Mouse (Mus musculus): ENCODE measurements around the gene Syt17.

Syt17 gene

GRCm38 (mm10) chr7:118448134-118448967, at the start of gene Syt17:
Syt17 (minus strand) TSS chr7:118448222.
- peak; percentile 35 for DNase-seq (ENCODE audit: low read depth)

DNA sequence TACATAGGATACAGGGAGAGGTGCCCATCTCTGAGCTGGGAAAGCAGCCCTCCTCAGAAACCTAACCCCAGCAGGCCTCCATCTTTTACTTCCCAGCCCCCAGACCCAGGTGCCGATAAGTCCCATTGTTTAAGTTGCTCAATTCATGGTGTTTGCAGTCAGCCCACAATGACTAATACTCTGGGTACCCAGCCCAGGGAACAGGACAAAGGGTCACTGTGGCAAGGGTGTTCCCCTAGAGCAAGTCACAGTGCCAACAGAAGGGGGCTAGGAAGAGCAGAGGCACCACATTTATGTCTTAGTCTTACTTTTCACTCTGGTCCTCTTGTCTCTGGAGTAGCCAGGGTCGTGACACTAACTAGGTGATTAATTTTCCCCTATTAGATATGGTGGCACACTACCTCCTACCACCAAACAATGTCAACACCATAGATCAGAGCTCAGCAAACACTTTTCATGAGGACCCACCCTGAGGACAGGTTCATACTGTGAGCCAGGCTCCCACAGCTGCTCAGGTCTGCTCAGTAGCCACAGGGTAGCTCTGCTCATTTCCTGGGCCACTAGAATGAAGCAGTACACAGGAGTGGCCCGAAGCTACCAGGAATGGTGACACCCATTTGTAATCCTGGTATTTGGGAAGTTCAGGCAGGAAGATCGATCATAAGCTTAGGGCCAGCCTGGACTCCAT, 47.0 kb upstream of the Syt17 start:
- no peak for DNase-seq (ENCODE audit: low read depth)

- DNase-seq (ENCODE audit: low read depth), result no peak
Measured at GRCm38 (mm10) chr7:118493892-118494291, 45.9 kb upstream of the Syt17 start.

DNA sequence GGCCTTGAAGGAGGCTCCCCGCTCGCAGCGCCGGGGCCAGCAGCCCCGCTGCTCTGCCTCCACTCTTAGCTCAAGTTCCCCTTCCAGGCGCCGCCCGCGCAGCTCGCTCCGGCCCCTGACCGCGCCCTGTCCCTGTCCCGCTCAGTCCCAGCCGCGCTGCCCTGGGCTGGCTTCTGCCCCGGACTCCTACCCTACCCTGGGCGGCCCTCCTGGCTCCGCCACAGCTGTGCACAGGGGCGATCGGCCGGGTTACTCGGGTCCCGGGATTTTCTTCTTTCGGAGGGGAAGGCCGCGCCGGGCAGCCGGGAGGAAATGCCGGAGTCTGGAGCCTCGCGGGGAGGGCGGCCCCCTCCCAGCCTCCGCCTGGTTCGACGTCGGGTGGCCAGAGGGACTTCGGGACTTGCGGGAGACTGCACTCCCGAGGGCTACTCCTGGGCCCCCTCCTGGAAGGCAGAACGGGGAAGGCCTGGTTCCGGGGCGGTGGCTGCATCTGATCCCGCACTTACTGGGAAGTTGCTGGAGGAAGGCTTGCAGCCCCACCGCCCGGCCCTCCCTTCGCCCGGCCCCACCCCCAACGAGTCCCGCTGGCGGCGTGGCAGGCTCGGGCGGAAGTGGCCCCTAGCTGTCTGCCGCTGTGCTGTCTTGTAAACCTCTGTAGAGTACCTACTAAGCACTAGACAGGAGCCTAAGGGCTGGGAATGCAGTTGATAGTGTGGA, 43.6 kb upstream of the Syt17 start, which contains the start of gene Itpripl2:
Gene Itpripl2, minus strand, starts transcription at position 545 of the 717 bp plus-strand sequence.
- peak; percentile 41 for DNase-seq (ENCODE audit: low read depth)

- DNase-seq (ENCODE audit: low read depth), result no peak
Measured at GRCm38 (mm10) chr7:118490666-118491430, 42.8 kb upstream of the Syt17 start.

- no peak for DNase-seq (ENCODE audit: low read depth)
Measured at GRCm38 (mm10) chr7:118489706-118490665, 42.0 kb upstream of the Syt17 start.

DNA sequence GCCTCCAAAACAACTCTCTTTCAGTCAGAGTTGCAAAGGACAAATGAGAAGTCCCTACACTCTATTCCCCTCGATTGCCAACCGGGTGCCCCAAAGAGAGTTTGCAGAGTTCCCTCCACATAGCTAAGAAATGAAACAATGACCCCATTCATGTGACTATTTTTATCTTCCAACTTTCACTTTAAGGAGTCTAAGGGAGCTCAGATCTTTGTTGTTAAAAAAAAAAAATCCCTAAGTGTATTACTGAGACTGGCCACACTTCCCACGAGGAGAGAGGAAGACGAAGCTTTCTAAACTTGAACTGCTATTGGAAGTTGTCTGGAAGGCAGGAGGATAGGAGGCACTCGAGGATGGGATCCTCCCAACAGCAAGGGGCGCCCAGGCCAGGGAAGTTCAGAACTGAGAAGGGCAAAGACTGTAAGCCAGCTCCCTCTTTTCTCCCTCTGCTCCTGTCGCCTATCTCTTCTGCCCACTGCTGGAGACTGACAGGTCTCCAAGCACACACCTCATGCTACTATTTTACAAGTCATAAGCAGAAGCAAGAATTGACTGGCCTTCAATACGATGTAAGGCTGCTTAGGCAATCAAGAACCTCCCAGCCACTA, 40.1 kb upstream of the Syt17 start:
- no peak for DNase-seq (ENCODE audit: low read depth)

DNA sequence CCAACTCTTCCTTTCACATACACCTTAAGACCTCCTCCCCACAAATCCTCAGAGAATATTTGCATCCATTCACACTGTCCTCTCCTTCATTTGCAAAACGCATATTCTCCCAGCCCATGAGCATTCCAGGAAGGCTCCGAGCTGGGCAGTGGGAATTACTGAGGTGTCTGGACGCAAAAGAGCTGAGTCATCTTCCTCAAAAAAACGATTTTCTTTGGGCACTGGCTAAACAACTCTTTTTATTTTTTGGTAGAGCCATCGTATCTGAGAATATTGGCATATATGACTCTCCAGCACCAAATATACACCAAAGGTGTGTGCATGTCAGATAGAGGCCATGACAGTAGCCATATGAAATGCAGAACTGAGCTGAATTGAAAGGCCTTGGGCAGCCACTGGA, 38.9 kb upstream of the Syt17 start:
- no peak for DNase-seq (ENCODE audit: low read depth)

DNA sequence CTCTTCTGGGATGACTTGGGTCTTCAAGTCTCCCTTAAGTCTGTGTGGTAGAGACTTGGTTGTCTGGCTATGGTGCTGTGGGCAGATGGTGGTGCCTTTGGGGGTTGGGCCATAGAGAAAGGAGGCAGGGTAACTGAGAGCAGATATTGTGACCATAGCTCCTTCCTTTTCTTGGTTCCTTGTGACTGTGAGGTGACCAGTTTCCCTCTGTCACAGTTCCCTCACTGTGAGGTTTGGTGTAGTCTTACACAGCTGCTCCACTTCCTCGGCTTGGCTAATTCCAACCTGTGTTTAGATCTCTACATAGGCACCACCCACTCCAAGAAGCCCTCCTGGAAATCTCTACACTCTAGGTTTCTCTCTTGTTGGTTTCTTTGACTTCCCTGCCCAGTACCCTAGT, 36.0 kb upstream of the Syt17 start:
- DNase-seq (ENCODE audit: low read depth), result no peak

DNA sequence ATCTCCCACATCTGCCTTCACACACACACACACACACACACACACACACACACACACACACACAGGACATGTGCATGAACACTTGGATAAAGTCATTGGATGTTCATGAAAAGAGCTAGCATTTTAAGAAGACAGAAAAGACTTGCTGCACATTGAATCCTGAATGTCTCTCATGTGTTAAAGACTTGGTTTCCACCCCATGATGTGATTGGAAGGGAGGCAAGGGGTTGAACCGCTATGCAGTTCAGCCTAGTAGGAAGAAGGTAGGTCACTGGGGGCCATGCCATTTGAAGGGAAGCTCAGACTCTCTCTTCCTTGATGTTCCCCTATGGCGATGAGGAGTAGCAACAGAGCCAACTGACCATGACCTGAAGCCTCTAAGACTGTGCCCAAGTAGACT, 34.0 kb upstream of the Syt17 start:
- DNase-seq (ENCODE audit: low read depth), result no peak

GRCm38 (mm10) chr7:118481047-118481810, 33.2 kb upstream of the Syt17 start:
- DNase-seq (ENCODE audit: low read depth), result no peak

DNA sequence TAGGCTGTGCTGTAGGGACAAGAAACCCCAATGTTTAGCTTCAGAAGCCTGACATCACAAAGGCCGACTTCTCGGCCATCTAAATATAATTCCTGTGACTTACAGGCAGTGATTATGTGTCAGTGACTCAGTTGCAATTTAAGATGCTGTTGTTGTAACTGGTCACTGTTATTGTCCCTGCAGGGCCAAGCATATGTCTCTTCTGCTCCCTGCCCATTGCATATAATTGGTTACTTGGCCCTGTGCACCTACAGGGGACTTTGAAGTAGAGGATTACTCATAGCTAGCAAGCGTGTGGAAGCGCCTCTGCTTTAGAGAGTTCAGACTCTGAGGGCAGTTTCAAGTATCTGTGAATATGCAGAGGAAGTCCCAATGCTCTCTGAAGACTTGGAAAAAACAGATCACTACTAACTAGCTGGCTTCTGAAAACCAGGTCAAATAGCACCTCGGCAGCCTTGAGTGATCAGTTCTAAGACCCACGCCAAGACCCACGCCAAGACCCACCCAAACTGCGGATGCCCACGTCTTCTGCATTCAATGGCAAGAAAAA, 32.2 kb upstream of the Syt17 start:
- no peak for DNase-seq (ENCODE audit: low read depth)

GRCm38 (mm10) chr7:118478835-118479312, 30.9 kb upstream of the Syt17 start:
- no peak for DNase-seq (ENCODE audit: low read depth)

DNA sequence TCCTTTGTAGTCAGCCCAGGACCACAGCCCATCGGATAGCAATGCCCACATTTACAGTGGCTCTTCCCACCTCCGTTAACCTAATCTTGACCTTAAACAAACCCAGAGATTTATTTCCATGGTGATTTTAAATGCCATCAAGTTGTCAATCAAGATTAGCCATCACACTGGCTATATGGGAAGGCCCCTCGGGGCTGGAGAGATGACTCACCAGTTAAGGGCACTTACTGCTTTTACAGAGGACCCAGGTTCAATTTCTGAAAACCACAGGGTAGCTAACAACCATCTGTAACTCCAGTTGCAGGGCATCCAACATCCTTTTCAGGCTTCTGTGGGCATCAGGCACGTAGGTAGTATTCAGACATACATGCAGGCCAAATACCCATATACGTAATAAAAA, 28.4 kb upstream of the Syt17 start:
- no peak for DNase-seq (ENCODE audit: low read depth)

DNA sequence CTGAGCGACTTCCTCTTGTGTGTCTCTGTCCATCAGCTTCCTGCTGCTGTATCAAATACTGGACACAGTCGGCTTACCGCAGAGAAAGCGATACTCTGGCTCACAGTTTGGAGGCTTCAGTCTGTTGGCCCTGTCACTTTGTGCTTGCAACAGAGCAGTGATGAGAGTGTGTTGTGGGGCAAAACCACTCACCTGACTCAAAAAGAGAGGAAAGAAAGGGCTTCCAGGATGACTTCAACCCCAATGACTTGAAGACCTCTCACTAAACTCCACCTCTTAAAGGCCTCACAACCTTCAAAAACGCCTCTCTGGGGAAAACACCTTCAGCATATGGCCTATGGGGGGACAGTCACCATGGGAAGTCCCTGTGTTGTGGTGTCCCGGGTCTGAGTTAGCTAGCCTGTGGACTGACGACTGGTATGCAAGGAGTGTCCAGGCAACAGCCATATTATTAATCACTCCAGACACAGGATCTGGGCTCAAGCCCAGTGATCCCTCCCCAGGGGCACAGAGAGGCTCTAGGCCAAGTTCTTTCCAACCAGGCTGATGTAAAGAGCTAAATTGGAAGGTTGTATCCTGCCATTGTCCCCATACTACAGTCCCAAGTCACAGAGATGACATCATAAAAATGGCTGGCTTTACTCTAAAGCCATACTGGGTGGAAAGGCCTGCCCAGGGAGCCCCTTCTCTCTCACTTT, 27.1 kb upstream of the Syt17 start:
- no peak for DNase-seq (ENCODE audit: low read depth)

- no peak for DNase-seq (ENCODE audit: low read depth)
Measured at GRCm38 (mm10) chr7:118472886-118473285, 24.9 kb upstream of the Syt17 start.

- DNase-seq (ENCODE audit: low read depth), result no peak
Measured at GRCm38 (mm10) chr7:118468060-118468459, 20.0 kb upstream of the Syt17 start.

- no peak for DNase-seq (ENCODE audit: low read depth)
Measured at GRCm38 (mm10) chr7:118464432-118464831, 16.4 kb upstream of the Syt17 start.

All from c-Kit-positive CD71-negative TER-119-negative erythroid progenitor cells, embryonic 14.5 days (primary cell).